Mouse (Mus musculus) effector memory CD4-positive, alpha-beta T cell, adult 7 months (primary cell): ENCODE measurements around the gene Eno2. TPM values are rescaled to one million over a fixed set of nuclear protein-coding genes. Genes with fewer than 3 reads are reported as not detected.

Experiments used
- polyA plus RNA-seq: library from polyadenylated mRNA; unstranded; fragments of 100-300 nt; shearing (Covaris generic); gene quantifications from one replicate; pipeline ENCODE4 v1.2.1, GENCODE M21; 2017

Eno2 gene
- polyA plus RNA-seq: 2.6 TPM

DNA sequence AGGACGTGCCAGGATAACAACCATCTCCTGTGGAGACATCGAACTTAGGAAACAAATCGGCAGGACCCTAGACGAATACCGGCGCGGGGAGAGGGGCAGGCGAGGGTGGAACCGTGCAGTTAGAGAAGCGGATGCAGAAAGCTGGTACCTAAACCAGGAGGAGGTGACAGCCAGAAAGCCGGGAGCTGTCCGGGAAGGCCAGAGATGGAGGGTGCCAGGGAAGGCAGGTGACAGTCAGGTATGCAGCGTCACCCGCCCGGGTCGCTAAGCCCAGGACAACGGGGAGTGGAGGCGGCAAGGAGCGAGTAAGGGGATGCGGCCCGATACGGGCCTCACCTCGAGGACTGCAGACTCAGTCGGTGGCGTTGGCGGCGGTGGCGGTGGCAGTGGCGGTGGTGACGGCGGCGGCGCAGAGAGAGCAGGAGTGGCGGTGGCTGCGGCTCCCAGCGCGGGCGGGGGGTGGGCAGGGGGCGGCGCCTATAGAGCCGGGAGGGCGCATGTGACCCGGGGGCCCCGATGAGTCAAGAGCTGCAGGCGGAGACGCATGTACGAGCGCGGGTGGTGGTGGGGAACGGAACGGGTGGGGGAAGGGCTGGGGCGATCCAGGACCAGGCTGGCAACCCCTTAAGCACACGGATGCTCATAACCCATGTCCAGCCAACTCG lies at the start of gene Eno2:
Eno2 (minus strand) TSS at position 573 of the 665 bp plus-strand sequence.

DNA sequence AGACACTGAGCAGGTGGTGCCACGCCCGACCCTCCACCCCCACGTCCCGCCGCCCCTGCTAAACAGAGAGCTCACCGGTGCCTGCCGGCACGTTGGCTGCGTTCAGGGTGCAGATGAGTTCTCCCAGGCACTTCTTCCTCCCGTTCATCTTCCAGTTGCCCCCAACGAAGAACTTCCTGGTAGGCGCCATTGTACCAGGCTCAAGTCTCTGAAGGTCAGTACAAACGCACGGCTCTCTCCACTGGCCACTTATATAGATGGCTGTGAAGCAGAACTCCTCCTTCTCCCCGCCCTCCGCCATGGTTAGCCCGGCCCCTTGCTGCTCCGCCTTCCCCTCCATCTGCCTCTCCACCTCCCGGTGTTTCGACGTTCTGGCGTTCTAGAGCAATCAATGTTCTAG lies 44.5 kb upstream of the Eno2 start, which contains the start of gene Tpi1:
Tpi1 (minus strand) TSS at position 364 of the 400 bp plus-strand sequence.

DNA sequence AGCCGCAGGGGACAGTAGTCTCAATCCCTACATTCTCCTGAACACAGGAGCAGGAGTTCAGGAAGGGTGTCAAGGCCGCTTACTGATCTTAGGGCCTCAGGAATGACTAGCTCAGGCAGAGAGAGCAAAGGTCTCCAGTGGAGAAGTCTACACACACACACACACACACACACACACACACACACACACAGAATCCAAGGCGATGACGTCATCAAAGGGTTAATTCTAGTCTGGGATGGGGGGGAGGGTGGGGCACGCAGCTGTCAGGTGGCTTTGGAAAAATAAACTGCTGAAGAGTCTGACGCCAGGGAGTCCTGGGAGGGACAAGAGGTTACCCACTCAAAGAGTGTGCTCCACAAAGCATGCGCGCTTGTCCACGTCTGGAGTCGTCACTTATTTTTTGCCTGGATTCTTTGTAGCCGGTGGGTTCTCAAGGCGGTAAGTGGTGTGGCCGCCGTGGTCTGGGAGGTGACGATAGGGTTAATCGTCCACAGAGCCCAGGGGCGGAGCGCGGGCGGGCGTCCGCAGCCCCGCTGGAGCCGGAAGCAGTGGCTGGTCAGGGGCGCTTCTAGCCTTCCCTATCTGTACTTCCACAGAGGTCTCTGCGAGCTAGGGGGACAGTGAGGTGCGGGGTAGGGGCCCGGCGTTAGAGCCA lies 39.0 kb upstream of the Eno2 start, which contains the start of gene Spsb2:
Spsb2 (plus strand) TSS at position 304 of the 655 bp plus-strand sequence.

DNA sequence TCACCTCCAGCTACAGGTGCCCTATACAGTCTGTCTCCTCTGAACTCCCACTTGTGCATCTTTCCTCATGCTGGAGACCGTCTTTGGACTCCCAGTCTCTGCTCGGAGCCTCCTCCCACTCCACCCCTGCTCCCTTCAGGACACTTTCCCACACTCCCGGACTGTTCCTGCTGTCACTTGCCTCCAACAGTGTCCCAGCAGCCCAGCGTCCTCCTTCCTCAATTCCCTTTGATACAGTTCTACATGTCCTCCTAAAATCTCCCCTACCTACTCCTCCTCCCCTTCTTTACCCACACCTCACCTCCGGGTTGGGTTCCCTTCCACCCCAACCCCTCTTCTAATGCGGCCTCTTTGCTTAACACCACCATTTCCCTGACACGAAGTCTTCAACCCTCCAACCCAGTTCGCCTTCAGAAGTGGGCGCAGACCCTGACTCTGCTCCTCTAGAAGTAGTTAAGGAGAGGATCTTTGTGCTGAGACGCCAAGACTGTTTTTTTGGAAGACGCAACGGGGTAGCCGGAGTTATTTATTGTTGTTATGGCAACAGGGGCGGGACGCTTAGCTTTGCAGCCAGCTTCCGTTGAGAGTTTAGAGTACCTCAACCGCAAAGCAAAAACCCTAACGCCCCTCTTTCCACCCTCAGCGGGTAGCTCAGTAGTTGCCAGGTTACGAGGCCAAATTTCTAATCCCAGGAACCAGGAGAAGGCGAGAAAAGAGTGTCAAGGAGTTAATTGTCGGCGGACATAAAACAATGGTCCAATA lies 9.9 kb upstream of the Eno2 start, which contains the start of gene Lrrc23:
Lrrc23 (minus strand) TSS at position 506 of the 762 bp plus-strand sequence.

DNA sequence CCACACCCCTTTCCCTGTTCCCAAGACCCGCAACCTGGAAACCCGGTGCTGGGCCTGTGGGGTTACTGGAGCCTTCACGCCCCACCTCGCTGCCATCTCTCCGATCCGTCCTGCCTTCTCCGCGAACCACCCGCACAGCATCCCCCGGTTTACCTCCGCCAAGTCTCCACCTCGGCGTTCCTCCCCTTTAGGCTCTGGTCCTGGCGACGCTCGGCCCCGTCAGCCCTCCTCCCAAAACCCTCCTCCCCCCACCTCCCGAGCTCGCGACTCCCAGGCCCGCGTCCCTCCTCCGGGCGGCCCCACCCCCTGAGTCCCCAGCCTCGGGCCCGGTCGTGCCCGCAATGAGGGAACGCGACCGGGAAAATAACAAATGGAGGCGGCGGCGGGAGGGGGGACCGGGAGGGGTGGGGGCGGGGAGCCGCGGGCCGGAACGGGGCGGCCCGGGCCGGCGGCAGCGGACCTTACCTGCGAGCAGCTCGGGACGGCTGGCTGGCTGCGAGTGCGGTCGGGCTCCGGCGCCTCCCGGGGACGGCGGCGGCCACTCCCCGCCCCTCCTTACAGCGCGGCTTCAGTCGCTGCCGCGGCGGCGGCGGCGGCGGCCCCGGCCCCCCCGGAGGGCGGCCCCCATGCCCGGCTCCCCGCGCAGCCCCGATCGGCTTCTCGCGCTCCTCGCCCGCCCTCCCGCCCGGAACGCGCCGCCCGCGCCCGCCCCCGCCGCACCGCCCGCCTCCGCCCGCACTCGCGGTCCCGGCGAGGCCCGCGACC lies 13.5 kb downstream of the Eno2 start, which contains the start of the genes Gm45234 and Atn1:
Gm45234 (minus strand) TSS at position 191 of the 765 bp plus-strand sequence.
Atn1 (minus strand) TSS at position 694 of the 765 bp plus-strand sequence.

DNA sequence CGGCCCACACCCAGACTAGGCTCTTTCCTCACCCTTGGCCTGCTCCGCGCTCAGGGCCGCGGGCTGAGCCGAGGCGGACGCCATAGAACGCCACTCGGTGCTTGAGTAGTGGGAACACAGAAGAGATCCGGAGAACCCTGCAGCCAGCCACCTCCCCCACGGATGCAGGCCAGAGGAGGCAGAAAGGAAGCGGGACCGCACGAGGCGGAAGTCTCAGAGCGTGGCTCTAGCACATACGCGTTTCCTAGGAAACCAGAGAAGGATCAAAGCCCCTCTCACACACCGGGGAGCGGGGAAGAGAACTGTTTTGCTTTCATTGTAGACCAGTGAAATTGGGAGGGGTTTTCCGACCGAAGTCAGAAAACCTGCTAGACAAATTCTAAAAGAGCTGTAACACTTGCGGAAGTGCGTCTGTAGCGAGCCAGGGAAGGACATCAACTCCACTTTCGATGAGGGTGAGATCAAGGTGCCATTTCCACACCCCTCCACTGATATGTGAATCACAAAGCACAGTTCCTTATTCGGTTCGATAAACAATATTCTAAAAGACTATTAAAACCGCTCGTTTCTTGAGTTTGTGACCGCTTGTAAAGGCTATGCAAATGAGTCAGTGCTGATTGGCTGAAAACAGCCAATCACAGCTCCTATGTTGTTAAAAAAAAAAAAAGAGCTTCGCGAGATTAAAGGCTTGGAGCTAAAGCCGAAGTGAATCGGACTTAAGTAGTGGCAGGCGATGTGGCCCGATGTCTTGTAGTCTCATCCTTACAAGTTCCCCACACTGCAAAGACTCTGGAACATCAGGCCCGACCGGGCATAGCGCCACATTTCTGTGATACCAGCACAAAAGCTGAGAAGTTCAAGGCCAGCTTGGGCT lies 28.3 kb downstream of the Eno2 start, which contains the start of gene Grcc10:
Grcc10 (minus strand) TSS at position 487 of the 874 bp plus-strand sequence.

DNA sequence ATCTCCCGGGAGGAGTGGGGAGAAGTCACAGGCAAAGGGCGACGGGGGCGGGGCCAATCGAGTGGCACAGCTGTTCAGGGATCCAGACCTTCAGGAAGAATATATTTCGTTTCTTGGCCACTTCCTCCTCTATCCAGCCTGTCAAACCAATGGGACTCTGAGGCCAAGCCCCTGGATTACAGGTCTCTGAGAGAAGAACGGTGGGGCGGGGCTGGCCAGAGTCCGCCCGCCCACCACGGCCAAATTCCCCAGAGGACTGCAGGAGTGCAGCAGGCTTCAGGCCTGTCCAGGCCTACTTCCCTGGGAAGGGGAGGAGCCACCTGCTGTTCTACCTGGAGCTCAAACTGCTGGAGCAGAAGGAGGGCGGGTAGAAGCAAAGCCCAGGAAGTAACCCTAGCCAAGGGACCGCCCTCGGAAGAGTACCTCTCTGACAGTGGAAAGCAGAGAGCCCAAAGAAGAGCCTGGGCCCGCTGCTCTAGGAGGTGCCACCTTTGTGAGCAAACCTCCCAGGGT lies 30.9 kb downstream of the Eno2 start, which contains the start of gene Ptpn6:
Ptpn6 (minus strand) TSS at position 204 of the 513 bp plus-strand sequence.

DNA sequence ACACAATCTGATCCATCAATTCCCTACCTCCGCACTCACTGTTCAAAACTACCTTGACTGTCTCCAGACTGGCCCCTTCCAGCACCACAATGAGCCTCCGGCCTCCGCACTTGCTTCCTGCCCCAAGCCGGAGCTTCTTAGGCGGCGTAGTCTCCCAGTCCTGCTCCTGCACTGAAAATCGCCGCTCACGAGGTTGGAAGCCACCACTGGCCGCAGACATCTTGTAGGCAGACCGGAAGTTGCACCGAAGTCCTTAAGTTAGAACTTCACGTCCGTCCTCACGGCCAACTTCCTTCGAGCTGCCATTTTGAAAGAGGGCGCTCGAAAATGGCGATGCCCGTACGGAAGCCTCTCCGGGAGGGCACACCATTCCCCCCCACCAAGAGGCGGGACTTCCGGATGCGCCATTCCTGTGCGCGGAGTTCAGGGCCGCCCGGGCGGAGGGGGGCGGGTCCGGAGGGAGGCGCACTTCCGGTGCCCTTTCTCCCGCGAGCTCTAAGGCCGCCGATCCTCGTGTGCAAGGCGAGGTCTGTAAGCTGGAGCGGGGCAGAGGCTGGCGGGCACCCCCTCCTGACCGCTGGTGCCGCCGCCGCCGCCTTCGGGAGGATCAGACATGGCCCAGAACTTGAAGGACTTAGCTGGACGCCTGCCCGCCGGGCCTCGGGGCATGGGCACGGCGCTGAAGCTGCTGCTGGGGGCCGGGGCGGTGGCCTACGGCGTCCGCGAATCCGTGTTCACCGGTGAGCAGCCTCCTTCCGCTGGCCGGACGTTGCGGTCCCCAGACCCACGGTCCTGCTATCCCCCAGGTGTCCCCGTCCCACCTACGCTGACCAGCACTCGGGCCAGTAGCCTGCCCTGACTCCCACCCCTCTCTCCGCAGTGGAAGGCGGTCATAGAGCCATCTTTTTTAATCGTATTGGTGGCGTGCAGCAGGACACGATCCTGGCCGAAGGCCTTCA lies 57.4 kb downstream of the Eno2 start, which contains the start of the genes Emg1 and Phb2:
Emg1 (minus strand) TSS at position 355 of the 959 bp plus-strand sequence.
Phb2 (plus strand) TSS at position 513 of the 959 bp plus-strand sequence.

Other genes with a start within 250 kb of the Eno2 start
- gene C1s1, start 227.3 kb downstream of the Eno2 start, polyA plus RNA-seq: not detected
- gene C1rb, start 199.4 kb downstream of the Eno2 start, polyA plus RNA-seq: not detected
- not detected for gene C1s2, start 133.6 kb downstream of the Eno2 start, polyA plus RNA-seq
- 24.7 TPM for gene Lpcat3, start 106.6 kb downstream of the Eno2 start, polyA plus RNA-seq
- 304 TPM for gene Emg1, start 57.5 kb downstream of the Eno2 start, polyA plus RNA-seq
- 134 TPM for gene Phb2, start 57.3 kb downstream of the Eno2 start, polyA plus RNA-seq
- gene Ptpn6, start 31.0 kb downstream of the Eno2 start, polyA plus RNA-seq: 292 TPM
- gene Grcc10, start 28.3 kb downstream of the Eno2 start, polyA plus RNA-seq: 328 TPM
- gene Gm45234, start 13.7 kb downstream of the Eno2 start, polyA plus RNA-seq: not detected
- gene Atn1, start 13.1 kb downstream of the Eno2 start, polyA plus RNA-seq: 15.0 TPM
- 6.4 TPM for gene Lrrc23, start 10.1 kb upstream of the Eno2 start, polyA plus RNA-seq
- gene Spsb2, start 39.0 kb upstream of the Eno2 start, polyA plus RNA-seq: 1.8 TPM
- gene Tpi1, start 44.6 kb upstream of the Eno2 start, polyA plus RNA-seq: 98.4 TPM
- 69.2 TPM for gene Usp5, start 59.8 kb upstream of the Eno2 start, polyA plus RNA-seq
- 3.2 TPM for gene Cdca3, start 59.9 kb upstream of the Eno2 start, polyA plus RNA-seq
- gene Gnb3, start 70.6 kb upstream of the Eno2 start, polyA plus RNA-seq: not detected
- gene P3h3, start 88.1 kb upstream of the Eno2 start, polyA plus RNA-seq: not detected
- gene Gpr162, start 94.3 kb upstream of the Eno2 start, polyA plus RNA-seq: not detected
- gene Cd4, start 118.5 kb upstream of the Eno2 start, polyA plus RNA-seq: 584 TPM
- not detected for gene Lag3, start 142.0 kb upstream of the Eno2 start, polyA plus RNA-seq
- 4.5 TPM for gene Ptms, start 150.4 kb upstream of the Eno2 start, polyA plus RNA-seq
- 126 TPM for gene Mlf2, start 161.7 kb upstream of the Eno2 start, polyA plus RNA-seq
- 38.9 TPM for gene Cops7a, start 195.9 kb upstream of the Eno2 start, polyA plus RNA-seq
- not detected for gene Pianp, start 227.0 kb upstream of the Eno2 start, polyA plus RNA-seq
- gene Zfp384, start 239.5 kb upstream of the Eno2 start, polyA plus RNA-seq: 55.9 TPM